Mouse (Mus musculus): ENCODE measurements around the gene Tas2r108. TPM values are rescaled to one million over a fixed set of nuclear protein-coding genes. Genes with fewer than 3 reads are reported as not detected.

The Tas2r108 gene
- total RNA-seq (2023) = not detected in 4 replicates

DNA sequence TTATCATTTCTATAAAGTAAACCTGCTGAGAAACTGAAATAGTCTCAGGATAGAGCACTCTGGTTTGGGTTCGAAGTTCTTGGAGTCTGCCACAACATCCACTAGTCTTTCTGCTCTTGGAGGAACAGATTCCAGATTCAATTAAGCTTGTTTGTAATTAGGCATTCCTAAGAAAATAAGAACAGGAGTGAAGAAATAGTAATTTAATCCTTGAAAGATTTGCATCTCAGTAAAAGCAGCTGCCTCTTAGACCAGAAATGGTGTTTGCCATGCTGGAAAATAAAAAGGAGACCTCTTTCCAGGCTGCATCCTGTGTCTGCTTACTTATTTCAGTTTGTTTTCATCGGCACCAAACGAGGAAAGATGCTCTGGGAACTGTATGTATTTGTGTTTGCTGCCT lies at the start of gene Tas2r108:
Gene Tas2r108 (plus strand): TSS at position 301 of the 400 bp plus-strand sequence.

DNA sequence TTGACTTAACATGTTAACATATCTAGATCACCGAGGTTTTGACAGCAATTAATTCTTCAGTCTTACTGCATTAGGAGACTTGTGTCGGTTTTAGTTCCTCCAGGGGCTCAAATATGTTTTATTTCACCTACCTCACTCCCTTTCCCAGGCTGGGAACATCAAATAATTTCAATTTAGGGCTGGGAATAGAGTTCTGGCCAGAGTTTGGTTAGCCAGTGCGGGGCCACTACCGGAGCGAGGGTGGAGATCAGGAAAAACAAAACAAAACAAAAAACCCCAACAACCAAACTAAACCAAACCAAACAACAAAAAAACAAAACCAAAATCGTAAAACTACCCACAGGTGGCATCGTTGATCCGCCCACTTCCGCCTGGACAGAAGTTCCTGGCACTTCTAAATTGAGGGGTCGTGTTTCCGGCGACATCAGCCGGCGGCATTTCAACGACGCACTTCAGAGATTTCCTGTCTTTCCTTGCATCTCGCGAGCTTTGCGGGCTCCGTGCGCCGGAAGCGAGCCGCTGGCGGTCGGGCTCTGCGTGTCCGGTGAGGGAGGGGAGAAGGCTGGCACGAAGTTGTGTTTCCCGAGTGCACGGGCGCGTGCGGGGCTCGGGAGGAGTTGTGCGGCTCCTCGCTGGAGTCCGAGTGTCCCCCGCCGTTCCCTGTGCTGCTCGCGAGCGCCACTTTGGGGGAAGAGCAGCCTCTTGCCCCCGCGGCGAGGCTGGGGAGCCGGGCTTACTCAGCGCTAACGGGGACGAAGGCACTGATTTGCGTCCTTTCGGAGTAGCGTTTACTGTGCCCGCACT lies 22.2 kb upstream of the Tas2r108 start, which contains the start of gene Ssbp1:
Gene Ssbp1 (plus strand): TSS at position 437 of the 804 bp plus-strand sequence.

DNA sequence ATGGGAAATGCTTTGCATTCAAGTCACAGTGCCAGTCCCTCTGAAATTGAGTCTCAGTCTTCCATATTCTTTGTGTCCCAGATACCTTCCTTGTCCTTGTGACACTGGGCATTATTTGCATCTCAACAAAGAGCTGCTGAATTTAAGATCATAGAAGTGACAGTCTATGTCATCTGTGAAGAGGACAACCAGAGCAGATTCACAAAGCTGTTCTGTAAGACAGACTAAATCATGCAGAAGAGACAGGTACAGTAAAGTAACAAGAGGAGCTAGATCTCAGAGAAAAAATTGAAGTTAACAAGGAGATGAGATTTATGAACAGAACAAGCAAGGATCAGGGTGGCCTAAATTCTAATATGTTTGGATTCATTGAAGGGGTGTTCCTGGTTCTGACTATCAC lies 2.4 kb upstream of the Tas2r108 start, which contains the start of gene Tas2r137:
Gene Tas2r137 (plus strand): TSS at position 301 of the 400 bp plus-strand sequence.

DNA sequence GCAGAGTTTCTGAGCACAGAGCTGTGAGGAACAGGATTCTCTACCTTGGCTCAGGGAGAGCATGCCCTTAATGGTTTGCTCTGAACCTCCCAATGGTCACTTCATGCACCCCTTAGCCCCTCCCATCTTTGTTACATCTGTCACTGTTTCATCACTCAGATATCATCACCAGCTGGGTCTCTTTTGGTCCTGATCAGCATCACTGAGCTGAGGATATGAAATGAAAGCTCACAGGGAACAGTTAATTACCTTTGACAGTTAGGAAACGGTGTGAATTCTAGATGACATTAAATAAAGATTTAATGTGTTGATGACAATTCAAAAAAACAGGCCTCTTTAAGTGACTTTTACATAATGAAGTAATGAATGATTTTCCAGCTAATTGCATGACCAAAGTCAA lies 26.1 kb downstream of the Tas2r108 start, which contains the start of gene Prss37:
Gene Prss37 (minus strand): TSS at position 101 of the 400 bp plus-strand sequence.

Other genes starting within 250 kb of the Tas2r108 start
- gene Agk, start 168.4 kb upstream of the Tas2r108 start, total RNA-seq (2023) = 21.9 to 26.9 TPM (median 25.6 TPM) in 4 replicates
- gene E330009J07Rik, start 57.4 kb upstream of the Tas2r108 start, total RNA-seq (2023) = 12.9 to 16.7 TPM (median 14.0 TPM) in 4 replicates
- gene Wee2, start 54.4 kb upstream of the Tas2r108 start, total RNA-seq (2023) = not detected in 4 replicates
- gene Ssbp1, start 22.2 kb upstream of the Tas2r108 start, total RNA-seq (2023) = 106 to 125 TPM (median 111 TPM) in 4 replicates
- 0.57 to 1.4 TPM (median 0.76 TPM) in 3 of 4 replicates, not detected in the other for gene Tas2r137, start 2.3 kb upstream of the Tas2r108 start, total RNA-seq (2023)
- not detected in 4 replicates for gene Prss37, start 26.0 kb downstream of the Tas2r108 start, total RNA-seq (2023)
- not detected in 4 replicates for gene Olfr461, start 61.5 kb downstream of the Tas2r108 start, total RNA-seq (2023)
- gene Olfr460, start 76.0 kb downstream of the Tas2r108 start, total RNA-seq (2023) = not detected in 4 replicates
- gene Clec5a, start 92.3 kb downstream of the Tas2r108 start, total RNA-seq (2023) = not detected in 4 replicates
- not detected in 4 replicates for gene Tas2r138, start 119.8 kb downstream of the Tas2r108 start, total RNA-seq (2023)
- gene Mgam, start 135.3 kb downstream of the Tas2r108 start, total RNA-seq (2023) = not detected in 4 replicates